In the genomic region with DNA sequence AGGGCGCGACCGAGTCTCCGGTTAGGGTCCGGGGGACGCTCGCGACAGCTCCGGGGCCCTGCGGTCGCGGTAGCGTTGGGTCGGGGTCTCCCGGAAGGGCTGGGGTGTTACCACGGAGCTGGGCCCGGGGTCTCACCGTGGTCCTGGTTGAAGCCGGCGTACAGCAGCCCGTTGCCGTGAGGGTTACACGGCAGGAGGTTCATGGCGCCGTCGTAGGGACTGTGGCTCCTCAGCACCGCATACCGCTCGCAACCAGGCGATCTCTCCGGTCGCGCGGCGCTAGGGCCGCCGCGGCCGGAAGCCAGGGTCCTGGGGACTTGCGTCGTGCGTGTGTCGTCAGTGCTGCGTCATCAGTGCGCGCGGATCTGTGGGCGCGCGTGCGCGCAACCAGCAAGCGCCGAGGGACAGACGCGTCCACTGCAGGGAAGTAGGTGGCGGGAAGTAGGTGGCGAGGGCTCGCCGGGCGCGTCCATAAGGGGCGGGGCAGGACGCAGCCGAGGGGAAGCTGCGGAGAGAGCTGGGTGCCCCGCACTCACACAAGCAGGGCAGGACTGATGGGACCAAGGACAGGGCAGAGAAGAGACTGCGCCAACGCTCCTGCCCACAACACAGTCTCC, we compare ENCODE assay signal across 8 mouse cellular contexts. TPM values are rescaled to one million over a fixed set of nuclear protein-coding genes. Genes with fewer than 3 reads are reported as not detected.
A peak's percentile ranks its signal among the peaks of the same experiment; 100 is the strongest.
DNase-seq lines count a peak whose midpoint lies in the region; ATAC-seq and TF ChIP-seq lines count a peak whose summit lies in the region.

A gene (minus strand): TSS at position 355 of the 617 bp plus-strand sequence.

- POLR2A ChIA-PET in Patski (lab: Charles Lee) = interaction anchor here (0.6 to 1.3 kb wide), 3 partner anchors 28 to 81 kb away, joined by 3 to 5 read pairs (median 3); a partner anchor contains a TSS

- CTCF ChIA-PET in Patski (lab: Charles Lee) = interaction anchor here (0.9 kb wide), 1 partner anchor 11 kb away, joined by 3 read pairs; no protein-coding TSS in a partner anchor

- no peaks in the 10 kb centered on the region for H3K9me3 ChIP-seq in hindbrain, embryonic 13.5 days

- DNase-seq in Patski (ENCODE audit: low read depth, low spot score) = peak; percentile 85
- peak; percentile 99 to 100 for DNase-seq in cerebellum, postnatal 14 days
- peak; percentile 96 to 98 for DNase-seq in frontal cortex, postnatal 14 days (ENCODE audit: low spot score in 2 of 2)
- peak; percentile 99 to 100 for DNase-seq in layer of hippocampus, postnatal 25 days (ENCODE audit: extremely low spot score in 1 of 2, low spot score in 1 of 2)
- peak; percentile 98 for DNase-seq in lung, postnatal 25 days (ENCODE audit: low spot score)
- DNase-seq in retina, embryonic 14.5 days (ENCODE audit: low spot score) = peak; percentile 97
- peak; percentile 98 for DNase-seq in thymus, postnatal 4 days

- peak within 1 kb of the TSS; percentile 96 for H3K9ac ChIP-seq in hindbrain, embryonic 13.5 days

- in situ Hi-C loops in Patski (cut with MboI; ENCODE audit: low pct_unique_long_range_greater_than_20kb) = no loop called here

- H3K27ac ChIP-seq in hindbrain, embryonic 13.5 days = peak within 1 kb of the TSS; percentile 90

- peak within 1 kb of the TSS; percentile 94 for H3K4me3 ChIP-seq in hindbrain, embryonic 13.5 days

- peaks cover 23% of the 10 kb centered on the region for H3K4me1 ChIP-seq in hindbrain, embryonic 13.5 days (replicated peaks)

- peak; percentile 91 for ATAC-seq in Patski
- ATAC-seq in hindbrain, embryonic 13.5 days (ENCODE audit: low FRiP score) = peak; percentile 98

- no peaks in the 10 kb centered on the region for H3K27me3 ChIP-seq in Patski
- no peaks in the 10 kb centered on the region for H3K27me3 ChIP-seq in hindbrain, embryonic 13.5 days

- peak within 1 kb of the TSS; percentile 88 for H3K4me2 ChIP-seq in hindbrain, embryonic 13.5 days

- TF ChIP-seq CTCF in Patski (IDR thresholded peaks at IDR 0.05) = no peak

- H3K36me3 ChIP-seq in hindbrain, embryonic 13.5 days = peaks cover 1% of the 10 kb centered on the region; the same call in 1 of the 2 replicates

- under 1% methylated on average over 69 of the region's 69 CpGs for WGBS in hindbrain, embryonic 13.5 days

RNA-seq across cellular contexts. Expression of the gene that starts here (rescaled TPM):
- 74.1 TPM for polyA plus RNA-seq in Patski (2021)
- polyA plus RNA-seq in hindbrain, embryonic 13.5 days (2015; fragmentation: Nextera tagmentation; extraction: Ambion mirVana) = 82.1 and 84.7 TPM in 2 replicates
- total RNA-seq in layer of hippocampus, postnatal 25 days (2021) = 10 to 100 TPM; 63.7 to 65.6 TPM

Comparison
In these comparisons a context has a peak if more than half of its experiments do, and no peak if none do; other contexts are left out.
1. Peak in every context shown above with its lines: DNase-seq, ATAC-seq, H3K4me3 ChIP-seq and H3K27ac ChIP-seq.